Mouse (Mus musculus): ENCODE results near the gene Shbg. TPM values are rescaled to one million over a fixed set of nuclear protein-coding genes. Genes with fewer than 3 reads are reported as not detected.

Gene Shbg
- polyA plus RNA-seq, 1 experiment from 2014 or later, result not detected

GRCm38 (mm10) chr11:69591899-69592637, 25.6 kb downstream of the Shbg start:
- H3K36me3 ChIP-seq (ENCODE audit: control insufficient read depth, insufficient read depth, low read length), result peaks cover 39% of the 10 kb centered on the region
- H3K9me3 ChIP-seq (ENCODE audit: control insufficient read depth, low read length), result no peaks in the 10 kb centered on the region
- no peak overlapping the region for H3K4me3 ChIP-seq (ENCODE audit: low read length)
- H3K9ac ChIP-seq (ENCODE audit: low read length), result no peak overlapping the region
- WGBS, result 65% methylated on average over 7 of the region's 7 CpGs
- H3K27me3 ChIP-seq (ENCODE audit: control insufficient read depth, insufficient read depth, low read depth, low read length), result no peaks in the 10 kb centered on the region
- H3K4me2 ChIP-seq (ENCODE audit: low read depth, low read length), result no peak overlapping the region
- no peak overlapping the region for H3K27ac ChIP-seq (ENCODE audit: low read length)
- H3K4me1 ChIP-seq (replicated peaks; ENCODE audit: control insufficient read depth, insufficient read depth, low read length), result no peaks in the 10 kb centered on the region
- 0 out of 2 replicates have a peak, but pooled peaks have one; percentile 36 for ATAC-seq (ENCODE audit: low read depth)

GRCm38 (mm10) chr11:69591424-69591823, 26.3 kb downstream of the Shbg start:
- Histone ChIP-seq H3K4me2 (ENCODE audit: low read depth, low read length) (no peak overlapping the region), H3K27me3 (ENCODE audit: control insufficient read depth, insufficient read depth, low read depth, low read length) (no peaks in the 10 kb centered on the region), H3K36me3 (ENCODE audit: control insufficient read depth, insufficient read depth, low read length) (peaks cover 39% of the 10 kb centered on the region), H3K27ac (ENCODE audit: low read length) (no peak overlapping the region), H3K9ac (ENCODE audit: low read length) (no peak overlapping the region), H3K4me1 (replicated peaks; ENCODE audit: control insufficient read depth, insufficient read depth, low read length) (no peaks in the 10 kb centered on the region), H3K9me3 (ENCODE audit: control insufficient read depth, low read length) (no peaks in the 10 kb centered on the region), H3K4me3 (ENCODE audit: low read length) (no peak overlapping the region)
- 84% methylated on average over 3 of the region's 3 CpGs for WGBS
- no peak for ATAC-seq (ENCODE audit: low read depth)

- H3K27me3 ChIP-seq (ENCODE audit: control insufficient read depth, insufficient read depth, low read depth, low read length), result no peaks in the 10 kb centered on the region
- WGBS, result 92% methylated on average over 8 of the region's 8 CpGs
- no peak overlapping the region for H3K27ac ChIP-seq (ENCODE audit: low read length)
- no peaks in the 10 kb centered on the region for H3K9me3 ChIP-seq (ENCODE audit: control insufficient read depth, low read length)
- no peaks in the 10 kb centered on the region for H3K4me1 ChIP-seq (replicated peaks; ENCODE audit: control insufficient read depth, insufficient read depth, low read length)
- H3K4me3 ChIP-seq (ENCODE audit: low read length), result no peak overlapping the region
- no peak overlapping the region for H3K9ac ChIP-seq (ENCODE audit: low read length)
- H3K4me2 ChIP-seq (ENCODE audit: low read depth, low read length), result no peak overlapping the region
- ATAC-seq (ENCODE audit: low read depth), result no peak
- peaks cover 39% of the 10 kb centered on the region for H3K36me3 ChIP-seq (ENCODE audit: control insufficient read depth, insufficient read depth, low read length)
Measured at GRCm38 (mm10) chr11:69590622-69591021, 27.1 kb downstream of the Shbg start.

- no peak overlapping the region for H3K9ac ChIP-seq (ENCODE audit: low read length)
- ATAC-seq (ENCODE audit: low read depth), result no peak
Measured at GRCm38 (mm10) chr11:69589207-69589834, 28.4 kb downstream of the Shbg start.

GRCm38 (mm10) chr11:69585718-69586325, 31.9 kb downstream of the Shbg start:
- Histone ChIP-seq H3K9me3 (ENCODE audit: control insufficient read depth, low read length) (no peaks in the 10 kb centered on the region), H3K27ac (ENCODE audit: low read length) (no peak overlapping the region), H3K4me3 (ENCODE audit: low read length) (no peak overlapping the region), H3K27me3 (ENCODE audit: control insufficient read depth, insufficient read depth, low read depth, low read length) (no peaks in the 10 kb centered on the region), H3K36me3 (ENCODE audit: control insufficient read depth, insufficient read depth, low read length) (peaks cover 28% of the 10 kb centered on the region), H3K4me1 (replicated peaks; ENCODE audit: control insufficient read depth, insufficient read depth, low read length) (peaks cover 6% of the 10 kb centered on the region), H3K4me2 (ENCODE audit: low read depth, low read length) (no peak overlapping the region), H3K9ac (ENCODE audit: low read length) (no peak overlapping the region)
- 77% methylated on average over 7 of the region's 7 CpGs for WGBS
- ATAC-seq (ENCODE audit: low read depth), result no peak

More at GRCm38 (mm10) chr11:69589207-69589834, 28.4 kb downstream of the Shbg start:
- no peaks in the 10 kb centered on the region for H3K27me3 ChIP-seq (ENCODE audit: control insufficient read depth, insufficient read depth, low read depth, low read length)
- peaks cover 37% of the 10 kb centered on the region for H3K36me3 ChIP-seq (ENCODE audit: control insufficient read depth, insufficient read depth, low read length)
- H3K9me3 ChIP-seq (ENCODE audit: control insufficient read depth, low read length), result no peaks in the 10 kb centered on the region
- no peak overlapping the region for H3K27ac ChIP-seq (ENCODE audit: low read length)
- no peak overlapping the region for H3K4me3 ChIP-seq (ENCODE audit: low read length)
- no peak overlapping the region for H3K4me2 ChIP-seq (ENCODE audit: low read depth, low read length)
- WGBS, result 89% methylated on average over 22 of the region's 22 CpGs
- H3K4me1 ChIP-seq (replicated peaks; ENCODE audit: control insufficient read depth, insufficient read depth, low read length), result no peaks in the 10 kb centered on the region

- no peaks in the 10 kb centered on the region for H3K9me3 ChIP-seq (ENCODE audit: control insufficient read depth, low read length)
- H3K4me2 ChIP-seq (ENCODE audit: low read depth, low read length), result no peak overlapping the region
- peaks cover 28% of the 10 kb centered on the region for H3K36me3 ChIP-seq (ENCODE audit: control insufficient read depth, insufficient read depth, low read length)
- WGBS, result 93% methylated on average over 13 of the region's 13 CpGs
- no peak overlapping the region for H3K4me3 ChIP-seq (ENCODE audit: low read length)
- no peak overlapping the region for H3K9ac ChIP-seq (ENCODE audit: low read length)
- no peak for ATAC-seq (ENCODE audit: low read depth)
- H3K4me1 ChIP-seq (replicated peaks; ENCODE audit: control insufficient read depth, insufficient read depth, low read length), result peaks cover 6% of the 10 kb centered on the region
- H3K27me3 ChIP-seq (ENCODE audit: control insufficient read depth, insufficient read depth, low read depth, low read length), result no peaks in the 10 kb centered on the region
- H3K27ac ChIP-seq (ENCODE audit: low read length), result no peak overlapping the region
Measured at GRCm38 (mm10) chr11:69584937-69585336, 32.8 kb downstream of the Shbg start.

GRCm38 (mm10) chr11:69584008-69584407, 33.7 kb downstream of the Shbg start:
- no peak overlapping the region for H3K27ac ChIP-seq (ENCODE audit: low read length)
- ATAC-seq (ENCODE audit: low read depth), result no peak
- H3K27me3 ChIP-seq (ENCODE audit: control insufficient read depth, insufficient read depth, low read depth, low read length), result no peaks in the 10 kb centered on the region
- WGBS, result 83% methylated on average over 7 of the region's 7 CpGs
- no peak overlapping the region for H3K9ac ChIP-seq (ENCODE audit: low read length)
- peaks cover 20% of the 10 kb centered on the region for H3K36me3 ChIP-seq (ENCODE audit: control insufficient read depth, insufficient read depth, low read length)
- peaks cover 6% of the 10 kb centered on the region for H3K4me1 ChIP-seq (replicated peaks; ENCODE audit: control insufficient read depth, insufficient read depth, low read length)
- no peak overlapping the region for H3K4me2 ChIP-seq (ENCODE audit: low read depth, low read length)
- H3K9me3 ChIP-seq (ENCODE audit: control insufficient read depth, low read length), result no peaks in the 10 kb centered on the region
- H3K4me3 ChIP-seq (ENCODE audit: low read length), result no peak overlapping the region

- H3K4me3 ChIP-seq (ENCODE audit: low read length), result peak overlapping the region; percentile 22
- peak overlapping the region; percentile 86 for H3K9ac ChIP-seq (ENCODE audit: low read length)
- H3K36me3 ChIP-seq (ENCODE audit: control insufficient read depth, insufficient read depth, low read length), result peaks cover 3% of the 10 kb centered on the region
- H3K4me2 ChIP-seq (ENCODE audit: low read depth, low read length), result peak overlapping the region; percentile 72
- no peaks in the 10 kb centered on the region for H3K9me3 ChIP-seq (ENCODE audit: control insufficient read depth, low read length)
- H3K27me3 ChIP-seq (ENCODE audit: control insufficient read depth, insufficient read depth, low read depth, low read length), result no peaks in the 10 kb centered on the region
- WGBS, result 61% methylated on average over 9 of the region's 9 CpGs
- peaks cover 18% of the 10 kb centered on the region for H3K4me1 ChIP-seq (replicated peaks; ENCODE audit: control insufficient read depth, insufficient read depth, low read length)
- H3K27ac ChIP-seq (ENCODE audit: low read length), result no peak overlapping the region
- ATAC-seq (ENCODE audit: low read depth), result no peak
Measured at GRCm38 (mm10) chr11:69582230-69582805, 35.4 kb downstream of the Shbg start.

- H3K36me3 ChIP-seq (ENCODE audit: control insufficient read depth, insufficient read depth, low read length), result no peaks in the 10 kb centered on the region
- peak overlapping the region; percentile 86 for H3K9ac ChIP-seq (ENCODE audit: low read length)
- H3K9me3 ChIP-seq (ENCODE audit: control insufficient read depth, low read length), result no peaks in the 10 kb centered on the region
- WGBS, result under 1% methylated on average over 8 of the region's 8 CpGs
- peak overlapping the region; percentile 98 for H3K27ac ChIP-seq (ENCODE audit: low read length)
- peak overlapping the region; percentile 72 for H3K4me2 ChIP-seq (ENCODE audit: low read depth, low read length)
- ATAC-seq (ENCODE audit: low read depth), result no peak
- peaks cover 21% of the 10 kb centered on the region for H3K4me1 ChIP-seq (replicated peaks; ENCODE audit: control insufficient read depth, insufficient read depth, low read length)
- H3K4me3 ChIP-seq (ENCODE audit: low read length), result peak overlapping the region; percentile 89
- no peaks in the 10 kb centered on the region for H3K27me3 ChIP-seq (ENCODE audit: control insufficient read depth, insufficient read depth, low read depth, low read length)
Measured at GRCm38 (mm10) chr11:69581814-69582213, 35.9 kb downstream of the Shbg start.
